Mouse (Mus musculus) heart, embryonic 11.5 days (tissue): ENCODE results near the gene Cdk14. TPM values are rescaled to one million over a fixed set of nuclear protein-coding genes. Genes with fewer than 3 reads are reported as not detected.

Experiments
- ATAC-seq: fragments of 200-750 bp; cut with Nextera tagmentation; replicated peaks from 2 replicates; pipeline ENCODE4 v1.8.0; 2017; ENCODE audit warnings: moderate library complexity; ENCODE audit not compliant: insufficient number of reproducible peaks, low FRiP score, low TSS enrichment
- H3K27ac ChIP-seq: fragments of 300-500 bp; sonication (generic); 2 replicates; pipeline ENCODE4 v1.5.1; 2014; ENCODE audit warnings: mild to moderate bottlenecking, low read depth, low read length
- H3K27me3 ChIP-seq: fragments of 300-500 bp; sonication (generic); 2 replicates; pipeline ENCODE4 v1.6.1; 2014; ENCODE audit warnings: mild to moderate bottlenecking, low read length, mixed read lengths; ENCODE audit not compliant: control insufficient read depth, insufficient read depth
- H3K36me3 ChIP-seq: fragments of 300-500 bp; sonication (generic); 2 replicates; pipeline ENCODE4 v1.6.1; 2014; ENCODE audit warnings: mild to moderate bottlenecking, low read length, moderate library complexity, mixed read lengths; ENCODE audit not compliant: control insufficient read depth, insufficient read depth
- H3K4me1 ChIP-seq: fragments of 300-500 bp; sonication (generic); 2 replicates; pipeline ENCODE4 v1.6.1; 2014; ENCODE audit warnings: low read length; ENCODE audit not compliant: control insufficient read depth, insufficient read depth
- H3K4me2 ChIP-seq: fragments of 300-500 bp; sonication (generic); 2 replicates; pipeline ENCODE4 v1.6.1; 2014; ENCODE audit warnings: mild to moderate bottlenecking, moderate library complexity
- H3K4me3 ChIP-seq: fragments of 300-500 bp; sonication (generic); 2 replicates; pipeline ENCODE4 v1.5.1; 2014; ENCODE audit warnings: low read depth, low read length
- H3K9ac ChIP-seq: fragments of 300-500 bp; sonication (generic); 2 replicates; pipeline ENCODE4 v1.6.1; 2014; ENCODE audit warnings: mild to moderate bottlenecking, low read depth, low read length, moderate library complexity
- H3K9me3 ChIP-seq: fragments of 300-500 bp; sonication (generic); replicated peaks from 2 replicates; pipeline ENCODE4 v1.6.1; 2016; ENCODE audit warnings: low read length; ENCODE audit not compliant: control insufficient read depth
- WGBS: fragments of 180-500 bp; shearing (Covaris S2); extraction: QIAGEN DNeasy Blood & Tissue Kit; methylation state at CpG from one replicate; pipeline ENCODE4 v1.1.7; 2014; ENCODE audit not compliant: insufficient replicate concordance; 5-methylcytosine and 5-hydroxymethylcytosine counted together
- polyA plus RNA-seq: library from polyadenylated mRNA; unstranded; fragments of >200 nt; fragmentation: Nextera tagmentation; extraction: Ambion mirVana; gene quantifications from 2 replicates; pipeline ENCODE4 v1.2.1, GENCODE M21; 2014

Cdk14 gene
- polyA plus RNA-seq, 1 experiment from 2014 or later = 20.1 TPM

DNA sequence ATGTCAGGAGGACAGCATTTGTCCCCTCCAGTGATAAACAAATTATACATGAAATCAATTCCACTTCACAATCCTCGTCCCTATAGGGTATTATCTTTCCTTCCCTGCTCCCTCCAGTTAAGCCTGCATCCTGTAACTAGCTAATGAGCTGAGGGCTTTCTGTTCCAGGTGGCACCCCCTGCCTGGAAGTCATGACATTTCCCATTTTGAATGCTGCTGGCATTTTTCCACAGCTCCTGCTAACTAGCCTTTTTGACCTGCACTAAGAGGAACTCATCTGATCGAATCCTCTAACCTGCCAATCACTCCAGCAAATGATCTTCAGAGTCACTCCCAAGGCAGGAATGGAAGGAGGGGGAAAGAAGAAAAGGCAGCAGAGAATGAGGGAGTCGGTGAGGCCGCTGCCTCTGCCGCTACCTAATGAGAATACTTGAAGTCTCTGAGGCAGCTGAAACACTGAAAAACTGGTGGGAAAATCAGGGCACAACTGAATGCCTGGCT is 542.9 kb downstream of the Cdk14 start:
- no peak overlapping the region for H3K27ac ChIP-seq
- 46% methylated on average over 5 of the region's 5 CpGs for WGBS
- no peaks in the 10 kb centered on the region for H3K27me3 ChIP-seq

DNA sequence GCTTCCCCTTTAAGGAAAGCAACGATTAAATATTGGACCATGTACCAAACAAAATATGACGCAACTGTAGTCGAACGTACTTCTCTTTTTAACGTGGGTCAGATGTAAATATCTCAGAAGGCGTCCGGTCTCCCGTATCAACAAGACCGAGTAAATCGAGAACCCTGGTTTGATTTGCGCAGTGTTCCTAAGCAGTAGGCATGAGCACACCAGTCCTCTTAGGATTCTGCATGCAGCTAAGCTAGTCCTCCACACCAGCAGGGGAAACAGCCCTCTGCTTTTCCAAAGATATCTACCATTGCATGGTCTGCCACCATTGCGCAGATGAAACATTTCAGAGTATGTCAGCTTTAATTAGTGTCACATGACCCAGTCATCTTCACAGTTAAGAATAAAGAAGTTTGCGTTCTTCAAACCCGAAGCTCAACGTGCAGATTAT is 543.4 kb downstream of the Cdk14 start:
- no peak for ATAC-seq

More for the DNA sequence above, 542.9 kb downstream of the Cdk14 start:
- no peak for ATAC-seq
- Histone ChIP-seq H3K36me3 (0 out of 2 replicates have a peak, but pooled peaks cover 2% of the 10 kb centered on the region), H3K9me3 (no peaks in the 10 kb centered on the region), H3K9ac (no peak overlapping the region), H3K4me2 (no peak overlapping the region), H3K4me3 (no peak overlapping the region), H3K4me1 (no peaks in the 10 kb centered on the region)

DNA sequence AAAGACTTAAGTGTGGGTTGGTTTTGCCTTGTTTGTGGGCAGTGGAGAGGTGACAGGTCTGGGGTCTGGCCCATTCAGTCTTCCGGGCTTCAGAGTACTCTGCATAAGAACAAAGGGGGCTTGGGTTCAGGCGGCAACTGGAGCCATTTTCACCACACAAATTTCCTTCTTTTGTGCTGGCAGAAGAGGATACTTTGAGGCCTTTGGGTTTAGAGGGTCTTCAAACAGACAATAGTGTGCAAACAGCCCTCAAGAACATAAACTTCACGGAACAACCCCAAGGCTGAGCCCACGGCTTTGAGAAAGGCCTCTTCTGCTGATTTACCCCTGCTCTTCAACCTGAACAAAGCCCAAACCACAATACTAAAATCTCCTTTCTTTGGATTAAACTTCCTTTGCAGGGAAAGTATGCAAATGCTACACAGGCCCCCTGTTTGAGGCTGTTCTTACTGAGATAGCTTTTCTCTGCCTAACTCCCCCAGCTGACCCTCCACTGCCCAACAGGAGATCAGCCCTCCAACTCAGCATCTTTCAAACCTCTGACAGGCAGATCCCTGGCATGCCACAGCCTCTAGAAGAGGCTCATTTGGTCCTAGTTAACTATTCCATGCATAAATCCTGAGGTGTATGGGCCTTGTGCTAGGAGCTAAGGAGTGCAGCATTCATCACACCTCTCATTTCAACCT is 549.9 kb downstream of the Cdk14 start:
- Histone ChIP-seq H3K4me3 (no peak overlapping the region), H3K36me3 (no peaks in the 10 kb centered on the region), H3K27me3 (no peaks in the 10 kb centered on the region), H3K9me3 (no peaks in the 10 kb centered on the region), H3K4me1 (peaks cover 4% of the 10 kb centered on the region), H3K9ac (no peak overlapping the region), H3K27ac (no peak overlapping the region), H3K4me2 (no peak overlapping the region)
- no peak for ATAC-seq
- 68% methylated on average over 4 of the region's 4 CpGs for WGBS

More for the DNA sequence above, 543.4 kb downstream of the Cdk14 start:
- Histone ChIP-seq H3K4me1 (no peaks in the 10 kb centered on the region), H3K27ac (no peak overlapping the region), H3K4me2 (no peak overlapping the region), H3K9ac (no peak overlapping the region), H3K36me3 (0 out of 2 replicates have a peak, but pooled peaks cover 2% of the 10 kb centered on the region), H3K27me3 (no peaks in the 10 kb centered on the region), H3K9me3 (no peaks in the 10 kb centered on the region), H3K4me3 (no peak overlapping the region)
- 88% methylated on average over 15 of the region's 15 CpGs for WGBS

DNA sequence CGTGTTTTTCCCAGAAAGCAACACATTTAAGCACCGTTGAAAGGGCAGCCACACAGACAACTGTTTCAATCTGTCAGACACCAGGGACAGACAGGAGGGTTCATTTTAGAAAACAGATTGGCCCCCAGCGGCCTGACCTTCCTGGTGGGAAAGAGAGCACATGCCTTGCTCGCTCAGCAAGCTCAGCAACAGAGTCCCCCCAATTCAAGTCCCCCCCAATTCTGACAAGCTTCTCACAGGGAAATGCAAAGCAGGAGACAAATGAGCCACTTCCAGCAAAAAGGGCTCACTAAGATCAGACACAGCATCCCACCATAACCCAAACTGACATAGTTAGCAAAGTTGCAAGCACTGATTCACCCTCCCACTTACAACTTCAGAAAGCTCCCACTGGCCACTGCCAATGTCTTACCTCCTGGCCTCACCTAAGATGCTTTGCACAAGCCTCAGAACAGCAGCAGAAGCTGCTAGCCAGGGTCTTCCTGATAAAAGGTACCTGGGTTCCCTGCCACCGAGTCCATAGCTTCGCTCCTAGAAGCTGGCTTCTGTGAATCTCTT is 551.5 kb downstream of the Cdk14 start:
- peaks cover 8% of the 10 kb centered on the region for H3K4me1 ChIP-seq
- H3K4me3 ChIP-seq = no peak overlapping the region
- no peaks in the 10 kb centered on the region for H3K27me3 ChIP-seq
- no peak overlapping the region for H3K27ac ChIP-seq
- no peak overlapping the region for H3K9ac ChIP-seq
- WGBS = 65% methylated on average over 6 of the region's 6 CpGs
- no peaks in the 10 kb centered on the region for H3K9me3 ChIP-seq
- H3K4me2 ChIP-seq = no peak overlapping the region
- ATAC-seq = no peak
- no peaks in the 10 kb centered on the region for H3K36me3 ChIP-seq

DNA sequence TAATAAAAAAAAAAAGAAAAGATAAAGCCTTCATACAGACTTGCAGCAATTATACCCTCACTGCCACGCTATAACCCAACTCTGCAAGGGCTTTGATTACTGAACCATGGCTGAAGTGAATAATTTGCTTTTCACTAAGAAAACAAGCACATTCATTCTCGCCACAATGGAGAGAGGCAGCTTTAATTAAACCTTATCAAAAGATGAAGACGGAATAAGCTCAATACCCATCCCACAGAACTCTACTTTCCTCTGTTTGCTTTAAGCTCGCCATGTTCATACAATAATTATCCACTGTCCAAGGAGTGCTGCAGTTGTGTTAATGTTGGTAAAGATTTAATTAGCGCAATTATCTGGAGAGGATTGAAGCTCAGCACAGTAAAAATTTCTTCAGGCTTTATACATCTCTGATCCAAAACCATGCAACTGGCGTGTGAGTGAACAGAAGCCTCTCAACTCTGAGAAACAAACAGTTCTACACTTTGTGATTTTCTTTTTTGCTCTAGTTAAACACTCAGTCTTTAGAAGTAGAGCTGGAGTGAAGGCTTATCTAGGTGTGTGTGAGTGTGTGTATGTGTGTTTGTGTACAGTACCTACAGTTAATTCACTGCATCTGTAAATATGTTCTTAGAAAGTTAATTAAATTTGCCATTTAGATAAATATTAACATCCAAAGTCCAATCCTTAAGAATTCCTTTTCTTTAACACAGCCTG is 552.1 kb downstream of the Cdk14 start:
- Histone ChIP-seq H3K4me3 (no peak overlapping the region), H3K9me3 (no peaks in the 10 kb centered on the region), H3K9ac (no peak overlapping the region), H3K27me3 (no peaks in the 10 kb centered on the region), H3K27ac (no peak overlapping the region), H3K36me3 (no peaks in the 10 kb centered on the region), H3K4me2 (no peak overlapping the region), H3K4me1 (peaks cover 8% of the 10 kb centered on the region)
- ATAC-seq = no peak
- 82% methylated on average over 6 of the region's 6 CpGs for WGBS

DNA sequence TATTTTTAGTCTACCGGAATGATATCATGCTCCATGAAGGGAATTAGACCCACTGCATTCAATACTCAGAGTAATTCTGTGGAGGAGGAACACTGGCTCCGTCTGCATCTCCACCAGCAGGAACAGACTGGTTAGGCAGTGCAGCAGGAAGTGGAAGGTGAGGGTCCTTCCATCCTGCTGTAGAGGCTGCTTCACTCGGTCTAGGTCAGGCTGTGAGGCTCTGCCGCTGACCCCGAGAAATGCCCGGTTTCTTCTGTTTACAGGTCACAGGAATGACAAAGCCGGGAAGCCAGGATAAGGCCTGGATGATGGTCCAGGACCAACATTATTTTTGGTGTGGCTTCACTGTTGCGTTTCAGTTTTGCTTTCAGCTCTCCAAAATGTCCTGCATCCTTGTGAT is 553.2 kb downstream of the Cdk14 start:
- Histone ChIP-seq H3K27ac (no peak overlapping the region), H3K4me3 (no peak overlapping the region), H3K27me3 (no peaks in the 10 kb centered on the region), H3K9me3 (no peaks in the 10 kb centered on the region), H3K4me1 (peaks cover 8% of the 10 kb centered on the region), H3K4me2 (no peak overlapping the region), H3K9ac (no peak overlapping the region), H3K36me3 (no peaks in the 10 kb centered on the region)
- WGBS = 78% methylated on average over 8 of the region's 8 CpGs
- ATAC-seq = no peak

DNA sequence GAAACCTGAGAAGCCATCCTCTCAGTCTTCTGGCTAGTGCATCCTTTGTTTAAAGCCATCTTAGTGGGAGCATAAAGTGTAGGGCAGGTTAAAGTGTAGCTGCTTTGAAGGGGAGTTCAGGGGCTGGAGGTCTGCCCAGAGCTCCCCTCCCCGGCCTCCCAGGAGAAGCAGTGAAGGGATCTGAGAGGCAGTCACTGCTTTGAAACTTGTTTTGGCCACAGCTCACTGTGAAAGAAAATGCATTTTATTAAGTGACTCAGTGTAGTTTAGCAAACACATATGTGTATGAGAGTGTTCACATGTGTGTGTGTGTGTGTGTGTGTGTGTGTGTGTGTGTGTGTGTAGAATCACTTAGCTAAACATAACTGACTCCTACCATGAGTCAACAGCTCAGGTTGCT is 554.0 kb downstream of the Cdk14 start:
- no peak overlapping the region for H3K9ac ChIP-seq
- 68% methylated on average over 1 of the region's 1 CpGs for WGBS
- ATAC-seq = no peak
- H3K36me3 ChIP-seq = no peaks in the 10 kb centered on the region
- no peaks in the 10 kb centered on the region for H3K9me3 ChIP-seq
- peaks cover 8% of the 10 kb centered on the region for H3K4me1 ChIP-seq
- no peak overlapping the region for H3K4me3 ChIP-seq
- H3K27me3 ChIP-seq = no peaks in the 10 kb centered on the region
- H3K27ac ChIP-seq = no peak overlapping the region
- no peak overlapping the region for H3K4me2 ChIP-seq

DNA sequence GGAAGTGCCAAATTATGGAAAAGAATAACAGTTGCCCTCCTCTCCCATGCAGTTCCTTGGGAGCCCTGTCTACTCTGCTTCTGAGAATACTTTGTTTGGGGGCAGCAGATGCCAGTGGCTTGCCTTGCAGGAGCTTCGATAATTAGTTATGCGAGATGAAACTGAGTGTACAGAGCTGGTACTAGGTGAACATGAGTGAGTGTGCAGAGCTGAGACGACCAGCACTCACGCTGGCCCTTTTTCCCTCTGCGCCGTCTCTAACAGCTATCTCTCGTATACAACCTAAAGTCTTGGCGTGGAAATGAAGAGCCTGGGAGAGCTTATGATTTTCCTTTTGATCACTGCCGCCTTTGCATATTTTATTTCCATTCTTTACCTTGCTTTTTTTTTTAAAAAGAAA is 558.5 kb downstream of the Cdk14 start:
- no peak overlapping the region for H3K4me2 ChIP-seq
- H3K27me3 ChIP-seq = no peaks in the 10 kb centered on the region
- no peak for ATAC-seq
- H3K9me3 ChIP-seq = no peaks in the 10 kb centered on the region
- H3K4me1 ChIP-seq = peaks cover 4% of the 10 kb centered on the region
- H3K27ac ChIP-seq = no peak overlapping the region
- H3K9ac ChIP-seq = no peak overlapping the region
- no peaks in the 10 kb centered on the region for H3K36me3 ChIP-seq
- no peak overlapping the region for H3K4me3 ChIP-seq
- WGBS = 84% methylated on average over 9 of the region's 9 CpGs
